Mouse (Mus musculus) lung, postnatal 0 days (tissue): ENCODE measurements around the gene Adap2.

Experiments
- CTCF ChIP-seq: IDR thresholded peaks from 2 replicates; pipeline ENCODE4 v1.5.1; 2016; ENCODE audit warnings: antibody characterized with exemption, mild to moderate bottlenecking
- EP300 ChIP-seq: IDR thresholded peaks from 2 replicates; pipeline ENCODE4 v1.6.1; 2016; ENCODE audit warnings: antibody characterized with exemption, mild to moderate bottlenecking, control low read depth

- no peak for TF ChIP-seq EP300
- TF ChIP-seq CTCF = no peak
Measured at GRCm38 (mm10) chr11:80163362-80164116, 9.6 kb downstream of the Adap2 start.
